Mouse (Mus musculus): ENCODE data around the gene Sgms1. TPM values are rescaled to one million over a fixed set of nuclear protein-coding genes. Genes with fewer than 3 reads are reported as not detected.
"Not testable (repeated sequence)": the region's sequence is repeated elsewhere in the genome, so short reads cannot be mapped to it uniquely, and the experiment has no call there.

The Sgms1 gene
- polyA plus RNA-seq, 1 experiment from 2014 or later, result 15.7 TPM

- peak; percentile 63 for ATAC-seq (replicated peaks)
- 0 out of 2 replicates have a peak, but pooled peaks cover 2% of the 10 kb centered on the region for H3K4me1 ChIP-seq
- H3K9ac ChIP-seq (replicated peaks), result no peak overlapping the region
- H3K27ac ChIP-seq (replicated peaks), result no peak overlapping the region
- H3K4me2 ChIP-seq (replicated peaks), result no peak overlapping the region
- H3K36me3 ChIP-seq, result no peaks in the 10 kb centered on the region
- 84% methylated on average over 6 of the region's 6 CpGs for WGBS
- H3K27me3 ChIP-seq, result no peaks in the 10 kb centered on the region
- no peaks in the 10 kb centered on the region for H3K9me3 ChIP-seq
- H3K4me3 ChIP-seq, result no peak overlapping the region
Observed at GRCm38 (mm10) chr19:32365111-32365510, 24.4 kb downstream of the Sgms1 start.

- Histone ChIP-seq H3K4me1 (0 out of 2 replicates have a peak, but pooled peaks cover 2% of the 10 kb centered on the region), H3K4me3 (no peak overlapping the region), H3K9me3 (no peaks in the 10 kb centered on the region), H3K27ac (replicated peaks) (no peak overlapping the region), H3K27me3 (no peaks in the 10 kb centered on the region), H3K36me3 (no peaks in the 10 kb centered on the region), H3K9ac (replicated peaks) (no peak overlapping the region), H3K4me2 (replicated peaks) (no peak overlapping the region)
- no peak for ATAC-seq (replicated peaks)
- WGBS, result 87% methylated on average over 4 of the region's 4 CpGs
Observed at GRCm38 (mm10) chr19:32363587-32363986, 25.9 kb downstream of the Sgms1 start.

- 95% methylated on average over 3 of the region's 3 CpGs for WGBS
- ATAC-seq (replicated peaks), result no peak
Observed at GRCm38 (mm10) chr19:32362520-32362919, 27.0 kb downstream of the Sgms1 start.

GRCm38 (mm10) chr19:32360989-32361698, 28.4 kb downstream of the Sgms1 start:
- H3K27me3 ChIP-seq, result no peaks in the 10 kb centered on the region
- no peak for ATAC-seq (replicated peaks)
- H3K4me2 ChIP-seq (replicated peaks), result no peak overlapping the region
- H3K4me1 ChIP-seq, result 0 out of 2 replicates have a peak, but pooled peaks cover 2% of the 10 kb centered on the region
- H3K27ac ChIP-seq (replicated peaks), result no peak overlapping the region
- no peak overlapping the region for H3K4me3 ChIP-seq
- 89% methylated on average over 1 of the region's 1 CpGs for WGBS
- H3K9me3 ChIP-seq, result no peaks in the 10 kb centered on the region
- no peaks in the 10 kb centered on the region for H3K36me3 ChIP-seq
- no peak overlapping the region for H3K9ac ChIP-seq (replicated peaks)

More at GRCm38 (mm10) chr19:32362520-32362919, 27.0 kb downstream of the Sgms1 start:
- no peaks in the 10 kb centered on the region for H3K9me3 ChIP-seq
- H3K4me3 ChIP-seq, result no peak overlapping the region
- H3K4me1 ChIP-seq, result 0 out of 2 replicates have a peak, but pooled peaks cover 2% of the 10 kb centered on the region
- no peaks in the 10 kb centered on the region for H3K27me3 ChIP-seq
- H3K36me3 ChIP-seq, result no peaks in the 10 kb centered on the region
- no peak overlapping the region for H3K9ac ChIP-seq (replicated peaks)
- H3K27ac ChIP-seq (replicated peaks), result no peak overlapping the region
- no peak overlapping the region for H3K4me2 ChIP-seq (replicated peaks)

- Histone ChIP-seq H3K4me2 (replicated peaks) (no peak overlapping the region), H3K4me1 (0 out of 2 replicates have a peak, but pooled peaks cover 5% of the 10 kb centered on the region), H3K27ac (replicated peaks) (no peak overlapping the region), H3K4me3 (no peak overlapping the region), H3K9me3 (no peaks in the 10 kb centered on the region), H3K27me3 (no peaks in the 10 kb centered on the region), H3K9ac (replicated peaks) (no peak overlapping the region), H3K36me3 (no peaks in the 10 kb centered on the region)
- ATAC-seq (replicated peaks), result no peak
- WGBS, result 84% methylated on average over 3 of the region's 3 CpGs
Observed at GRCm38 (mm10) chr19:32360546-32360945, 29.0 kb downstream of the Sgms1 start.

GRCm38 (mm10) chr19:32358699-32359517, 30.6 kb downstream of the Sgms1 start:
- Histone ChIP-seq H3K4me2 (replicated peaks) (no peak overlapping the region), H3K4me3 (no peak overlapping the region), H3K9me3 (no peaks in the 10 kb centered on the region), H3K9ac (replicated peaks) (no peak overlapping the region), H3K4me1 (0 out of 2 replicates have a peak, but pooled peaks cover 3% of the 10 kb centered on the region), H3K27ac (replicated peaks) (no peak overlapping the region), H3K27me3 (no peaks in the 10 kb centered on the region), H3K36me3 (no peaks in the 10 kb centered on the region)
- peak; percentile 73 for ATAC-seq (replicated peaks)
- 50% methylated on average over 12 of the region's 12 CpGs for WGBS

GRCm38 (mm10) chr19:32358011-32358410, 31.5 kb downstream of the Sgms1 start:
- not testable (repeated sequence) for ATAC-seq (replicated peaks); H3K9me3 ChIP-seq; H3K4me1 ChIP-seq; H3K27ac ChIP-seq (replicated peaks); H3K9ac ChIP-seq (replicated peaks); H3K27me3 ChIP-seq; H3K4me3 ChIP-seq; H3K4me2 ChIP-seq (replicated peaks); H3K36me3 ChIP-seq
- 91% methylated on average over 7 of the region's 7 CpGs for WGBS

- 0 out of 2 replicates have a peak, but pooled peaks have one; percentile 26 for ATAC-seq (replicated peaks)
- Histone ChIP-seq H3K27me3 (no peaks in the 10 kb centered on the region), H3K27ac (replicated peaks) (0 out of 2 replicates have a peak overlapping the region, but pooled peaks have one; percentile 39), H3K9me3 (no peaks in the 10 kb centered on the region), H3K4me1 (0 out of 2 replicates have a peak, but pooled peaks cover 3% of the 10 kb centered on the region), H3K9ac (replicated peaks) (no peak overlapping the region), H3K4me2 (replicated peaks) (no peak overlapping the region), H3K36me3 (no peaks in the 10 kb centered on the region), H3K4me3 (no peak overlapping the region)
- 51% methylated on average over 4 of the region's 4 CpGs for WGBS
Observed at GRCm38 (mm10) chr19:32356166-32356565, 33.3 kb downstream of the Sgms1 start.

GRCm38 (mm10) chr19:32353447-32353846, 36.1 kb downstream of the Sgms1 start:
- WGBS, result 93% methylated on average over 9 of the region's 9 CpGs

GRCm38 (mm10) chr19:32348955-32349654, 40.4 kb downstream of the Sgms1 start:
- no peak for ATAC-seq (replicated peaks)
- no peak overlapping the region for H3K4me3 ChIP-seq
- peaks cover 17% of the 10 kb centered on the region for H3K4me1 ChIP-seq
- no peak overlapping the region for H3K9ac ChIP-seq (replicated peaks)
- H3K36me3 ChIP-seq, result no peaks in the 10 kb centered on the region
- no peak overlapping the region for H3K27ac ChIP-seq (replicated peaks)
- no peaks in the 10 kb centered on the region for H3K27me3 ChIP-seq
- no peak overlapping the region for H3K4me2 ChIP-seq (replicated peaks)
- 46% methylated on average over 7 of the region's 7 CpGs for WGBS
- H3K9me3 ChIP-seq, result no peaks in the 10 kb centered on the region

More at GRCm38 (mm10) chr19:32353447-32353846, 36.1 kb downstream of the Sgms1 start:
- Histone ChIP-seq H3K4me1 (0 out of 2 replicates have a peak, but pooled peaks cover 3% of the 10 kb centered on the region), H3K27me3 (no peaks in the 10 kb centered on the region), H3K9ac (replicated peaks) (no peak overlapping the region), H3K27ac (replicated peaks) (no peak overlapping the region), H3K36me3 (no peaks in the 10 kb centered on the region), H3K4me3 (no peak overlapping the region), H3K9me3 (no peaks in the 10 kb centered on the region), H3K4me2 (replicated peaks) (no peak overlapping the region)
- no peak for ATAC-seq (replicated peaks)

- no peak overlapping the region for H3K27ac ChIP-seq (replicated peaks)
- no peak for ATAC-seq (replicated peaks)
- no peaks in the 10 kb centered on the region for H3K27me3 ChIP-seq
- no peaks in the 10 kb centered on the region for H3K9me3 ChIP-seq
- H3K9ac ChIP-seq (replicated peaks), result no peak overlapping the region
- H3K4me1 ChIP-seq, result peaks cover 22% of the 10 kb centered on the region
- H3K4me2 ChIP-seq (replicated peaks), result no peak overlapping the region
- WGBS, result 88% methylated on average over 5 of the region's 5 CpGs
- H3K4me3 ChIP-seq, result no peak overlapping the region
- no peaks in the 10 kb centered on the region for H3K36me3 ChIP-seq
Observed at GRCm38 (mm10) chr19:32347491-32347890, 42.0 kb downstream of the Sgms1 start.

Measured in forebrain, embryonic 15.5 days (tissue).